Mouse (Mus musculus): ENCODE data around the gene Atcay. TPM values are rescaled to one million over a fixed set of nuclear protein-coding genes. Genes with fewer than 3 reads are reported as not detected.
"Not testable (repeated sequence)": the region's sequence is repeated elsewhere in the genome, so short reads cannot be mapped to it uniquely, and the experiment has no call there.

Gene Atcay
- polyA plus RNA-seq, 1 experiment from 2014 or later: 6.7 TPM

- 93% methylated on average over 32 of the region's 32 CpGs for WGBS
- Histone ChIP-seq H3K4me1 (peaks cover 84% of the 10 kb centered on the region), H3K27me3 (ENCODE audit: poor library complexity, severe bottlenecking) (no peaks in the 10 kb centered on the region)
Observed at GRCm38 (mm10) chr10:81179451-81180342, 50.9 kb downstream of the Atcay start.

GRCm38 (mm10) chr10:81178927-81179326 is 51.7 kb downstream of the Atcay start:
- Histone ChIP-seq H3K36me3 (replicated peaks) (peaks cover 58% of the 10 kb centered on the region), H3K27me3 (ENCODE audit: poor library complexity, severe bottlenecking) (no peaks in the 10 kb centered on the region), H3K9me3 (no peaks in the 10 kb centered on the region), H3K4me1 (peaks cover 84% of the 10 kb centered on the region), H3K27ac (no peak overlapping the region), H3K4me3 (peak overlapping the region; percentile 98)
- 94% methylated on average over 11 of the region's 11 CpGs for WGBS
- DNase-seq (ENCODE audit: extremely low spot score, low spot score): no peak

More at GRCm38 (mm10) chr10:81179451-81180342, 50.9 kb downstream of the Atcay start:
- DNase-seq (ENCODE audit: extremely low spot score, low spot score): no peak
- peaks cover 66% of the 10 kb centered on the region for H3K36me3 ChIP-seq (replicated peaks)
- no peaks in the 10 kb centered on the region for H3K9me3 ChIP-seq
- H3K4me3 ChIP-seq: peak overlapping the region; percentile 98; the same call in 1 of the 2 replicates
- H3K27ac ChIP-seq: no peak overlapping the region

GRCm38 (mm10) chr10:81177958-81178712 is 52.5 kb downstream of the Atcay start:
- WGBS: 74% methylated on average over 14 of the region's 14 CpGs
- DNase-seq (ENCODE audit: extremely low spot score, low spot score): no peak

GRCm38 (mm10) chr10:81177491-81177925 is 53.1 kb downstream of the Atcay start:
- Histone ChIP-seq H3K27ac (peak overlapping the region; percentile 98), H3K4me1 (peaks cover 89% of the 10 kb centered on the region), H3K4me3 (peak overlapping the region; percentile 98), H3K27me3 (ENCODE audit: poor library complexity, severe bottlenecking) (no peaks in the 10 kb centered on the region), H3K36me3 (replicated peaks) (peaks cover 56% of the 10 kb centered on the region), H3K9me3 (no peaks in the 10 kb centered on the region)
- no peak for DNase-seq (ENCODE audit: extremely low spot score, low spot score)
- 23% methylated on average over 16 of the region's 16 CpGs for whole genome bisulfite sequencing

More at GRCm38 (mm10) chr10:81177958-81178712, 52.5 kb downstream of the Atcay start:
- Histone ChIP-seq H3K36me3 (replicated peaks) (peaks cover 57% of the 10 kb centered on the region), H3K27ac (peak overlapping the region; percentile 98), H3K4me3 (peak overlapping the region; percentile 98), H3K9me3 (no peaks in the 10 kb centered on the region), H3K4me1 (peaks cover 85% of the 10 kb centered on the region), H3K27me3 (ENCODE audit: poor library complexity, severe bottlenecking) (no peaks in the 10 kb centered on the region)

GRCm38 (mm10) chr10:81176466-81177271 is 54.0 kb downstream of the Atcay start, which contains the start of gene Eef2:
Gene Eef2, plus strand, starts transcription at chr10:81176631.
- WGBS: under 1% methylated on average over 77 of the region's 77 CpGs

GRCm38 (mm10) chr10:81175936-81176465 is 54.6 kb downstream of the Atcay start:
- no peaks in the 10 kb centered on the region for H3K9me3 ChIP-seq
- H3K36me3 ChIP-seq (replicated peaks): peaks cover 41% of the 10 kb centered on the region
- no peaks in the 10 kb centered on the region for H3K27me3 ChIP-seq (ENCODE audit: poor library complexity, severe bottlenecking)
- peaks cover 74% of the 10 kb centered on the region for H3K4me1 ChIP-seq
- DNase-seq (ENCODE audit: extremely low spot score, low spot score): no peak
- H3K4me3 ChIP-seq: peak overlapping the region; percentile 98
- peak overlapping the region; percentile 98 for H3K27ac ChIP-seq
- 12% methylated on average over 13 of the region's 13 CpGs for WGBS

More at GRCm38 (mm10) chr10:81176466-81177271, 54.0 kb downstream of the Atcay start, which contains the start of gene Eef2:
- Histone ChIP-seq H3K36me3 (replicated peaks) (peaks cover 48% of the 10 kb centered on the region), H3K4me3 (peak within 1 kb of the TSS; percentile 98), H3K9me3 (no peaks in the 10 kb centered on the region), H3K27me3 (ENCODE audit: poor library complexity, severe bottlenecking) (no peaks in the 10 kb centered on the region), H3K4me1 (peaks cover 80% of the 10 kb centered on the region), H3K27ac (peak within 1 kb of the TSS; percentile 98)
- DNase-seq (ENCODE audit: extremely low spot score, low spot score): peak; percentile 97

- not testable (repeated sequence) for H3K27me3 ChIP-seq (ENCODE audit: poor library complexity, severe bottlenecking); DNase-seq (ENCODE audit: extremely low spot score, low spot score); H3K9me3 ChIP-seq
- H3K4me1 ChIP-seq: peaks cover 67% of the 10 kb centered on the region
- H3K36me3 ChIP-seq (replicated peaks): peaks cover 34% of the 10 kb centered on the region
- H3K27ac ChIP-seq: peak overlapping the region; percentile 98
- H3K4me3 ChIP-seq: peak overlapping the region; percentile 56
- 23% methylated on average over 4 of the region's 4 CpGs for WGBS
Observed at GRCm38 (mm10) chr10:81175345-81175701, 55.3 kb downstream of the Atcay start.

- H3K27ac ChIP-seq: peak overlapping the region; percentile 98
- DNase-seq (ENCODE audit: extremely low spot score, low spot score): peak; percentile 91
- peaks cover 29% of the 10 kb centered on the region for H3K36me3 ChIP-seq (replicated peaks)
- peaks cover 62% of the 10 kb centered on the region for H3K4me1 ChIP-seq
- peak overlapping the region; percentile 56 for H3K4me3 ChIP-seq
- 2% methylated on average over 29 of the region's 29 CpGs for WGBS
- H3K27me3 ChIP-seq (ENCODE audit: poor library complexity, severe bottlenecking): no peaks in the 10 kb centered on the region
- no peaks in the 10 kb centered on the region for H3K9me3 ChIP-seq
Observed at GRCm38 (mm10) chr10:81174617-81175344, 55.9 kb downstream of the Atcay start.

- Histone ChIP-seq H3K9me3 (no peaks in the 10 kb centered on the region), H3K4me3 (peak overlapping the region; percentile 36), H3K4me1 (peaks cover 60% of the 10 kb centered on the region), H3K27ac (peak overlapping the region; percentile 98), H3K36me3 (replicated peaks) (peaks cover 12% of the 10 kb centered on the region), H3K27me3 (ENCODE audit: poor library complexity, severe bottlenecking) (no peaks in the 10 kb centered on the region)
- DNase-seq (ENCODE audit: extremely low spot score, low spot score): peak; percentile 86
- WGBS: 9% methylated on average over 21 of the region's 21 CpGs
Observed at GRCm38 (mm10) chr10:81173132-81173531, 57.5 kb downstream of the Atcay start.

GRCm38 (mm10) chr10:81169411-81169900 is 61.2 kb downstream of the Atcay start:
- 58% methylated on average over 8 of the region's 14 CpGs for WGBS
- Histone ChIP-seq H3K4me1 (peaks cover 58% of the 10 kb centered on the region), H3K36me3 (replicated peaks) (peaks cover 11% of the 10 kb centered on the region), H3K4me3 (peak overlapping the region; percentile 88)
- not testable (repeated sequence) for H3K27ac ChIP-seq; H3K27me3 ChIP-seq (ENCODE audit: poor library complexity, severe bottlenecking); DNase-seq (ENCODE audit: extremely low spot score, low spot score); H3K9me3 ChIP-seq

- H3K27me3 ChIP-seq (ENCODE audit: poor library complexity, severe bottlenecking): no peaks in the 10 kb centered on the region
- H3K27ac ChIP-seq: peak overlapping the region; percentile 90
- H3K36me3 ChIP-seq (replicated peaks): peaks cover 19% of the 10 kb centered on the region
- 5% methylated on average over 29 of the region's 29 CpGs for WGBS
- no peaks in the 10 kb centered on the region for H3K9me3 ChIP-seq
- peak overlapping the region; percentile 88 for H3K4me3 ChIP-seq
- DNase-seq (ENCODE audit: extremely low spot score, low spot score): peak; percentile 79
- H3K4me1 ChIP-seq: peaks cover 50% of the 10 kb centered on the region
Observed at GRCm38 (mm10) chr10:81168521-81169244, 62.0 kb downstream of the Atcay start.
